Comparison of ENCODE assay signal across 8 mouse cellular contexts in genomic region chr11:80208860-80209800, GRCm38 (mm10). TPM values are rescaled to one million over a fixed set of nuclear protein-coding genes. Genes with fewer than 3 reads are reported as not detected.
DNase-seq lines count a peak whose midpoint lies in the region; ATAC-seq and TF ChIP-seq lines count a peak whose summit lies in the region.

Rhot1 (plus strand) TSS chr11:80209019.

- ATAC-seq in activated CD4-positive, CD25-positive, alpha-beta regulatory T cell, adult 4 months, result peak; percentile 94
- peak; percentile 93 for ATAC-seq in megakaryocyte progenitor cell, adult 5-6 weeks (replicated peaks; ENCODE audit: poor library complexity)

- no peaks in the 10 kb centered on the region for H3K4me1 ChIP-seq in cortical plate, adult 2 months (ENCODE audit: control insufficient read depth, insufficient read depth, low read length)

- TF ChIP-seq POLR2A in cortical plate, adult 2 months (IDR thresholded peaks at IDR 0.05; ENCODE audit: extremely low read depth, insufficient read depth, low read length), result peak; percentile 33; the same call in 1 of the 2 replicates

- DNase-seq in gastrocnemius, postnatal 10 days, result peak; percentile 97
- peak; percentile 96 for DNase-seq in induced T-regulatory cell, adult 2 months (ENCODE audit: low read depth)
- peak; percentile 85 to 96 for DNase-seq in left cerebral cortex, adult 9 months (ENCODE audit: low spot score in 2 of 2)
- DNase-seq in right cerebral cortex, postnatal 14 days, result peak; percentile 98
- peak; percentile 95 to 96 for DNase-seq in urinary bladder, postnatal 36 days (ENCODE audit: low spot score in 2 of 2)

- peak within 1 kb of the TSS; percentile 100 for H3K4me3 ChIP-seq in cortical plate, adult 2 months (ENCODE audit: insufficient read depth, low read length)

- TF ChIP-seq CTCF in cortical plate, adult 2 months (IDR thresholded peaks at IDR 0.05; ENCODE audit: extremely low read depth, insufficient read depth, low read length), result peak; percentile 81

- peak within 1 kb of the TSS; percentile 30 for H3K27ac ChIP-seq in cortical plate, adult 2 months (ENCODE audit: insufficient read depth, low read length)

RNA-seq across cellular contexts. Expression of gene Rhot1, which starts in this region (rescaled TPM):
- 10 to 100 TPM; 23.8 to 29.7 TPM for polyA plus RNA-seq in activated CD4-positive, CD25-positive, alpha-beta regulatory T cell, adult 4 months (2017; shearing (Covaris generic))
- polyA plus RNA-seq in cortical plate, adult 2 months (2012; rRNA removed), result 53.2 and 54.1 TPM in 2 replicates
- total RNA-seq in gastrocnemius, postnatal 10 days (2021), result 10 to 100 TPM; 45.4 to 50.6 TPM
- 64.7 and 66.6 TPM in 2 replicates for total RNA-seq in megakaryocyte progenitor cell, adult 5-6 weeks (2015)
- total RNA-seq in megakaryocyte progenitor cell, adult 5-6 weeks (2017), result 50.6 and 51.4 TPM in 2 replicates

Comparison
In these comparisons a context has a peak if more than half of its experiments do, and no peak if none do; other contexts are left out.
1. Peak in every context shown above with its lines: DNase-seq, ATAC-seq, H3K4me3 ChIP-seq and H3K27ac ChIP-seq.